Mouse (Mus musculus): ENCODE results near the gene Ptprk.

The Ptprk gene

DNA sequence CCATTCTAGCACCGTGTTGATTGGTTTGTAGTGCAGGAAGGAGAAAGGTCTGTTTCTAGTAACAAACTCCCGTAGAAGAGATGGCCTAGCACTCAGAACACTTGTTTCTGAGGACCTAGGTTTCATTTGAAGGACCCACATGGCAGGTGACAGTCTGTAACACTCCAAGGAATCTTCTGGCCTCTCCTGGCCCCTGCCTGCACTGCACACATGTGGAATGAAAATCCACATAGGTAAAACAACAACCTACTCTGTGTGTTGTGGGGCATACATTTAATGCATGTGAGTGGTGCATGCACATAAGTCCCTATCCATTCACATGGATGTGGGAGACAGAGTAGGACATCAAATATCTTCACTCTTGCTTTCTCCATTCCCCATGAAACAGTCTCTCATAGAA, 204.1 kb downstream of the Ptprk start:
- DNase-seq (ENCODE audit: low spot score in 2 of 2) = no peak

DNA sequence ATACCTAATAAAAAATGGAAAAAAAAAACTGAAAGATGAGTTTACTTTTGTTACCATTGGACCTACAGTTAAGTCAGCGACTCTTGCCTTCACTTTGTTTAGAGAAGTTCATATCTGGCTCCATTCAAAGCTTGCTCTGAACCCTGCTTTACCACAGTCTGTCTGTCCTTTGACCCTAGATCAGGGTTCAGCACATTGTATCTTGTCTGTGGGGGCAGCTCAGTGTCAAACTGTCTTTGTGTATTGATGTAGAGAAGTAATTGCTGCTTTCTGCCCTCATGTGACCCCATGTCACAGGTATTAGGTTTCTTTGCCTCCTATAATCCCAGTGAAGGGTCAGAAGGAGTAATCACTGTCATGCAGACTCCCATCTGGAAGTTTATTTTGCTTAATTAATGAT, 222.9 kb downstream of the Ptprk start:
- DNase-seq (ENCODE audit: low spot score in 2 of 2) = no peak

DNA sequence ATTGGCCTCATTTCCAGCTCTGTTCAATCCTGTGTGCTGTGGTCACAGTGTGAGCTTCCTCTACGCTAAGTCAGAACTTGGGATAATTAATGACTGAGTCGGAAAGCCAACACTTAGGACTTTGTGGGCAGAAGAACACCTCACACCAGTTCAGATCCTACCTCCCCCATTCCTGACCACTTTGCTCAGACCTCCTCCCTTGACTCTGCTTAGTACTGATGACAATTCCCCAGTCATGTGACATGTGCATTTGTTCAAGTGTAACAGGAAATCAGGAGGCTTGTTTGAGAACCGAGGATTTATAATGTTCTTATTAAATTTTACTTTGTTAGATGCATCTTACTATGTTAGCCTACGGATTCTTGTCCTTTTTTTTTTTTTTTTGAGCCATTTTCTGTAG, 224.6 kb downstream of the Ptprk start:
- no peak for DNase-seq (ENCODE audit: low spot score in 2 of 2)

DNA sequence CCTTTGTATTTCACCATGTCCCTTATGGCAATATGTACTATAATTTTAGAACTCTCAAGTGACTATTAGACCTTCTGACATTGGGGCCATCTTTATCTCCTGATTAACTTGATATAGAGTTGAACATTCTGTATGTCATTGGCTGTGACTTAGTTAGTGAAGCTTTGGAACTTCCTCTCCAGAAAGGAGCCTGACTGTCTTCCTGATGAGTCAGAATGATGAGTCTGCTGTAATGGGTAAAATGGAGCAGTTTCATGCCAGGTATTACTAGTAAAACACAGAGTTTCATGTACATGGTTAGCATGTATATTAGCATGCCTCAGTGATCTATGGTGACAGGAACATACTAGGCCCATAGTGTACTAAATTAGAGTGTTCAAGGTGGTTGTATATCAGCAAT, 229.2 kb downstream of the Ptprk start:
- DNase-seq (ENCODE audit: low spot score in 2 of 2) = no peak

DNA sequence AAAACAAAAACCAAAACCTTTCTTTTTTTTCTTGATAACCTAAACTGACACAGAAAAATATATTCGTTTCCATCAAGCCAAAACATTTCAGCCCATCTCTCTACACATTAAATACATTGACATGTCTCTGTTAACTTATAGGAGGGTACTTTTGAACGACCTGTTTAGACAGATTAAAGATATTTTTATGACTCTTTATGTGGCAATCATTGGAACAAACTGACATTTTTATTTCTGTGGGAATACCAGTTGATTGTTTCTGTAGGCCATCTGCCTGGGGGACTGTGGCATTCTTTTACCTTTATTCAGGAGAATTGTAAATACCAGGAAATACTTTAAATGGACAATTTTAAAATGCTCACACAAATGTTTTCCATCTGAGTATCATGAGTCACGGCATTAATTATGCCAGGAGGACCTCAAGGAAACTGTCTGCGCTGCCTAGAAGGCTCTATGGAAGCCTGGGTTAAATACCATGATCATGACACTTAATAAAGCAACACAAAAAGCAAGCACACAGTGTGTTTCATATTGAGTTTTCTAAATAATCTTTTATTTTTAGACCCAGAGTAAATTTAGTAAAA, 229.8 kb downstream of the Ptprk start:
- no peak for DNase-seq (ENCODE audit: low spot score in 2 of 2)

DNA sequence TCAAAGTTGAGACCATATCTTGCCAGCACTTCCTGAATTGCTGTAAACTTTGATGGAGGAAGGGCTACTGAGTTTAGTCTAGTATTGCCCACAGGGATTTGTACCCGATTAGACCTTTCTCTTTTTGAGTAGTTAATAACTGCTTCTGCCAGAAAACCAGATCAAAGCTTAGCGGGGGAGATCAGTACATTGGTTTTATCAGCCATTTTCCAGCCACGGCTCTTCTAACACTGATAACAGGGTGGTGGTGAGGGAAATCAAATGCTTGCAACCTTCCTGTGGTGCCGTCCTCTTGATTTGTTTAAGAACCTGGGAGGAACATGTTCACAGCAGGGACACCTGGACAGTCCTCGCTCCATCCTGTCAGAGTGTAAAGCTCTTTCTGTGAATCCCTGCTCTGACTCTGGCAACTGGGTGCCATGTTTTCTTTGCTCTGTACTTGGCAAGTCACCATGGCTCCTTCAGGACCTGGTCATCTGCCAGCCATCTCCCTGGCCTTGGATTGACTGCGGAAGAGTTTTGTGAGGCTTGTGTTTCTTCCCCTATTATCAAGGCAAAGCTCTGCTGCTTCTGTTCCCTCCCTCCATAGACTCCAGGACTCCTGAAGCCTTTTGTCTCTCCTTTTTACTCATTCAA, 231.9 kb downstream of the Ptprk start:
- no peak for DNase-seq (ENCODE audit: low spot score in 2 of 2)

DNA sequence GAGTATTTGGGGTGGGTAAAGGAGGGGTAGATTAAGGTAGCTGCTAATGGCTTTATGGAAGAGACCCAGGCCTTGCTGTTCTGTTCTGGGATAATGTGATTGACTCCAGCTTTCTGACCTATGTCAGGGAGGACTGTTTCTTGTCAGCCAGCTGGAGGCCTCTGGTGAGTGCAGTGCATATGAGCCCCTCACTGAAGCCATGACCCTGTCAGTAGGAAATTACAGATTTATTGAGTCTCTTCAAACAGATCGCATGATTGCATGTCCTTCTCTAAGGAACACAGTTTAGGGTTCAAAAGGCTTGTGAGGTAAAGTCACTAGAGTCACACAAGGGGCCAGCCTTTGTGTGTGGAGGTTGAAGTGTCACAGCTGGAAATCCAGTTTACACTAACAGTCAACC, 236.7 kb downstream of the Ptprk start:
- DNase-seq (ENCODE audit: low spot score in 2 of 2) = no peak

DNA sequence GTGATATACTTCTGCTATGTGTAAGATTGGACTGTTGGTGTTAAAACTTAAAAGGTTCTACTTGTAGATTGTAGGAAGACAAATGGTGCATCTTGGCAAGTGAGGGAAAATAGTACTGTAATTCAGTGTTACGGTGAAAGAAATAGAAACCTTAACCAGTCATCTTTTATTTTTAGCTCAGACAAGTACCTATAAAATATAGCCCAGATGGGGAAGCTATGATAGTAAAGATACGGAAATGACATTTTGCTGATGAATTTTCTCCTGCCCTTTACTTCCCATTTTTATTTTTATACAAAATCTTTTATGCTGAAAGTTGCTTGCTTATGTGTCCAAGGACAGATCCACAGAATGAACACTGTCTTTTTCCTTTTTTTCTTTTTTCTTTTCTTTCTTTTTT, 248.4 kb downstream of the Ptprk start:
- no peak for DNase-seq (ENCODE audit: low spot score in 2 of 2)

DNA sequence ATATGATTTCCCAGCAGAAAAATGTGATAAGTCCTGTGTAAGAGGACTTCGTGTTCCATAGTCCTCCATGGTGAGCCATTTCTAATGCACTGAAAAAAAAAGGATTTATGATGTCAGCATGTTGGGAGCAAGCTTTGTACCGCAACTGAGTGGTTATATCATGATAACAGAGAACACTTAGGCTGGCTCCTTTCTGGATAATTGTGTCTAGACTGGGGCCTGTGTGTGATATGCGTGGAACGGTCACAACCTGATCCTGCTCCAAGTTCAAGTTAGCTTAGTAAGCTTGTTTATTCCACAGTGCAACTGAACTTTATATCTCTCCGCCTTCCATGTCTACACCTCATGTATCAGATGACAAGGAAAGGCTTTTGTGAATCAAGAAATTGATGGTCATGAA, 260.6 kb downstream of the Ptprk start:
- no peak for DNase-seq (ENCODE audit: low spot score in 2 of 2)

DNA sequence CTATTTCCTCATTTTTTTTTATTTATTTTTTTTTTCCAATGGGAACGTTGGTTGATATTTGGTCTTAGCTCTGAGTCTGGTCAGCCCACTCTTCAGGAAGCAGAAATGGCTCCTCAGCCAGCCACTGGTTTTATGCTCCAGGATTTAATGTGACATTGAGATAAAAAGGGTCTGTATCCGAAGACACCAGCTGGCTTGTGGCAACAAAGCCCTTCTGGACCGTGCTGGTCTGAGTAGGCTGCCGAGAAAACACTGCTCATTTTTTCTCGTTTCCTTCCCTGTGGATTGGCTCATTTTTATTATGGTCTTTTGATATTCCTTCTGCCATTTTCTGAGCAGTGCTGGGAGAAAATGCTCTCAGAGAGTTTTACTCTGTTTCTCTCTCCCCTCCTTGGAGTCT, 263.9 kb downstream of the Ptprk start:
- no peak for DNase-seq (ENCODE audit: low spot score in 2 of 2)

DNA sequence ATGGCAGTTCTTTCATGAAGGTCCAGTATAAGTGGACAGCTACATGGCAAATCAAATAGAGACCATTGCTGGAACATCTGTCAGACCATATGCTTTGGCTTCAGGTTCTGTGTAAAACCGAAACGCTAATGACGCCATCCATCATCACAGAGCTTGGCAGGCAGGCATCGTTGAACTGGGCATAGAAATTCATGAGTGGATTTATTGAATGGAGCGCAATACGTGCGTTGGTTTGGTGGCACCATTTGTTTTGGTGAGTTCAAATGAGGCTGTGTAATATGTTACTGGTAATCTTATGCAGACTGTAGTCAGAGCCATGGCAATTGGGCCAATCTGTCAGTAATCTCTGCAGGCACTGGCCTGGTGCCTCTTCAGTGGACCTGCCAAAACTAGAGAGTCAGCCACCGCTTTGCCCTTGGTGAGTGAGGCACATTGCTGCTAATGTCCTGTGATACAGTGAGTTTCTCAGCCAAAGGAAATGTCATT, 270.6 kb downstream of the Ptprk start:
- DNase-seq (ENCODE audit: low spot score in 2 of 2) = no peak

DNA sequence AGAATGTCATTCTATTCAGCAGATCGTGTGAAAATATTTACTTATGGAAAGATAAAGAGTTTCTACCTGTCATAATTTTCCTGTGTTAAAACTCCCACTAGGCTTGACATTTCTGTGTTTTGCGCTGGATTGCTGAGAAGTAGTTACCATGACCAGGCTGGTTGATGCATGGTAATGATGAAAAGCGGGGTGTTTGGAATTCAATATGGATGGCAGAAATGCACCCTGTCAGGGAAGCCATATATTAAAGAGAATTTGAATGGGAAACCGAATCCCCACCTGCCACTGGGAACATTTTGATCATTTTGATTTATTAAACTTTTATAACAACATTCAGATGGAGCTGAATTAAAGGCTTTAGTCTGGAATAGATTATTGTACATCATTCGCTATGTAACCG, 290.7 kb downstream of the Ptprk start:
- no peak for DNase-seq (ENCODE audit: low spot score in 2 of 2)

DNA sequence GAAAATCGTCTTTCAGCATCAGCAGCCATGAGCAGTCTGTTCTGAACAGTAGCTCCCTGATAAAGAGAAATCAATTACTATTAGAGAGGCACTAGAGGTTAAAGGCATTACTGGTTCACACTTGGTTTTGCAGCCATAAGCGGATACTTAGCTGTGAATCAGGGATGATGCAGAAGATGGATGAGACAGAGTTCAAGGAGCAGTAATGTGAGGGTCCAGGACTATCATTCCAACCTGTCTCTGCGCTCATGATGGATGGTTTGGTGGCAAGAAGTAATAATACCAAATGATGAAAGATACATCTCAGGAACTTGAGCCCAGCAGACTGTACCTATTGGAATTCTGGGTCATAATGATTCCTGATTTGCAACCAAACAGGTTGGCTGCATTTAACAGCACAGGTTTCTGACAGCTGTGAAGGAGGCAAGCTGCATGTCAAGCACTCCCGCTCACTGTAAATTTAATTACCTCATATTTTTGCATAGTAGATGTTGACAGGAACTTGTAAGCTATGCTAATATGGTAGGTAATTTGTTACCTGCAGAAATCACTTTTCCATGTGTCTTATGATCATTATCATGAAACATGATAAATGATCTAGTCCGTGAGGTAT, 291.6 kb downstream of the Ptprk start:
- no peak for DNase-seq (ENCODE audit: low spot score in 2 of 2)

DNA sequence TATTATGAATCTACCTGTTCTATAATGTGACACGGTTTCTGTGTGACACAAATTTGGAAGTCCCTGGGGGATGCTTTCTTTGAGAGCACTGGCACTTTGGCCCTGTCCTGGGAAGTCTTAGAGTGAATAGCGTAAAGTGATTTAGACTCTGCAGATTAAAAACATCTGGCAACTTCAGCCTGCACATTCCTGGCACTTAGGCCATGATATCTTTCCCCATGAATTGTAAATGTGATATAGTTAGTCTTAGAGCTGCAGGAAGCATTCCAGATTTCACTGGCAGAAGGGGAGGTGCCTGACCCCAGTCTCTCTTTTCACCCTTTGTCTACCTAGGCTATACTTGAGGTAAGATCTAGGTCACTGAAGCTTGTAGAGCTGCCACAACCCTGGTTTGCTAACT, 295.2 kb downstream of the Ptprk start:
- no peak for DNase-seq (ENCODE audit: low spot score in 2 of 2)

DNA sequence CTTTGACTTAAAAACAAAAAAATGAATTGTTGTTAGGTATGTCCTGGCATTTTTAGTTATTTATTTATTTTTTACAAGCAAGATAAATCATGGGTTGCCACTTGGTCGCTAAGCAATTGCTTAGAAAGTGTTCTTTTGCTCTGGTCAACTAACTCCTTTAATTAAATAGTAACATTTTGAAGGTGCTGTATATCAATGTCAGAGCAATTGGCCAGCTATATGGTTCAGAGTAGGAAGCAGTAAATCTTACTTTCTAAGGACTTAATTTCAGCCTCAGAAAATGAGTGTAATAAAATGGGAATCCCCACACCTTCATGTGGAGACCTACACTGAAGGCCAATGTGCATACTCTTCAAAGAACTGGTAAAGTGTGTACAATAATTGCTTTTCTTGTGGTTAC, 300.3 kb downstream of the Ptprk start:
- DNase-seq (ENCODE audit: low spot score in 2 of 2) = no peak

DNA sequence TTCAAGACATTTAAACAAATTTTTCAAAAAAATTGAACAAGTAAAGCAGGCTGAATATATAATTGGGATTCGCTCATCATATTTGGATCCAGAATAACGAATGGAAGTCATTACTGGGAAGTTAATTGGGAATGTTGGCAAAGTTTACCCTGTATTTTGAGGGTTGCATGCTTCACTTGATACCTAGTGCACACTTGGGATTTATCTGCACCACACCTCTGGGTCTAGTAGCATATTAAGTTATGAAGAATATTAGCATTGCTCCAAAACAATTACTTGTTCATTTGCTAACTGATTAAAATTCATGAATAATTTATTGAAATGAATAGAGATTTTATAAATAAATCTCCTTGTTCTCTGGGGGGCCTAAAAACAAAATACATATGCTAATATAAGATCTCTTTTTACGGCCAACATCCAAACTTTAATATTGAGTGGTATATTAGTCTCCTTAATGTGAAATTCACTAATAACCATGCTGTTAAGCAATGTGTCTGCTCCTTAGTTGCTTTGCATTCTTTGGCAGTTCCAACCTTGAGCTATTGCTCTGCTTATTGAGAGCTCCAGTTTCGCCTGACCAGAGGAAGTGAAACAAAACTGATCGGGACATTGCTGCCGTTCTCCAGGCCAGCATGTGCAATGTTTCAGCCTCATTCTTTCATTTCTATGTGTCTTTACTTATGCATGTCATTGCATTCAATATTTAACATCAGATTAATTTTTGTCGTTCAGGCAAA, 305.3 kb downstream of the Ptprk start:
- DNase-seq (ENCODE audit: low spot score in 2 of 2) = no peak

DNA sequence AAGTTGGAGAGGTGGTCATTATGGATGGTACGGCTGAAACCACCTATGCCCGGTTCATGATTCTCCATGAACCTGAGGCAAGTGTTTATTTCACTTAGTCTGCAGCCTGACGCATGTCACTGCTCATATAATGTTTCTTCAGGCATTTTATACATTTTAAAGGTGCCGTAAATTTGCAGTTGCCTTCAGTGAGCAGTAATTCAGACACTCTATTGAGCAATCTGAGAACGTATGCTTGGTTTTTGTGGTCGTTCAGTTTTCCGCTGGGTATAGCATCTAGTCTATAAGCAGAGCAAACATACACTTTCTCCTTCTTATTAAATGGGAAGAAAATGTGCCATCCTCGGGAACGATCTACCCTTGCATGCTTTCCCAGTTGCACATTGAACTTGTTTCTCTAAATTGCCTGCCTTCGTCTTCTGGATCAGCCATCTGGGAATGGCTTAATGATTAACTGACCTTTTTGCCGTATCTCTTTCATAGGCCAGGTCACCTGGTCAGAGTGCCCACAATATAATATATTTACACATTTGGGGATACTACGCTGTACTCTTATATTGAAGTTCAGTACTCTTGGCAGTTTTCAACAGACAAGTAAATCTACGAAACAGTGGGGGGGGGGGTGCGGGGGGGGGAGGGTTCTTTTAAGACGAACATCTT, 313.1 kb downstream of the Ptprk start:
- DNase-seq (ENCODE audit: low spot score in 2 of 2) = no peak

DNA sequence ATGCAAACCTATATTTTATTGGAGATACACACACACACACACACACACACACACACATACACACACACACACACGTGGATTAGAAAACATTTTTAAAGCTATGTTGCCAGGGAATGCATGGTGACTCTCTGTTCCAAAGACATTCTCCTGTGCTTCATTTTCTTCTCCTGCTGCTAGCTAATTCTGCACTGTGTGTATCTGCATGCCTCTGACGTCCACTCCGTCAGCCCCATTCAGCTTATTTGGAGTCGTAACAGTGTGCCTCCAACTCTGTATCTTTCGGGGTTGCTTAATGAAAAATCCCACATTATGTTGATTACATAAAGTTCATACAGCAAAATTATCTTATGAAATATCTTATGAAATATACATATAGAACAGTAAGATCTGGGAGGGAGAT, 316.5 kb downstream of the Ptprk start:
- no peak for DNase-seq (ENCODE audit: low spot score in 2 of 2)

DNA sequence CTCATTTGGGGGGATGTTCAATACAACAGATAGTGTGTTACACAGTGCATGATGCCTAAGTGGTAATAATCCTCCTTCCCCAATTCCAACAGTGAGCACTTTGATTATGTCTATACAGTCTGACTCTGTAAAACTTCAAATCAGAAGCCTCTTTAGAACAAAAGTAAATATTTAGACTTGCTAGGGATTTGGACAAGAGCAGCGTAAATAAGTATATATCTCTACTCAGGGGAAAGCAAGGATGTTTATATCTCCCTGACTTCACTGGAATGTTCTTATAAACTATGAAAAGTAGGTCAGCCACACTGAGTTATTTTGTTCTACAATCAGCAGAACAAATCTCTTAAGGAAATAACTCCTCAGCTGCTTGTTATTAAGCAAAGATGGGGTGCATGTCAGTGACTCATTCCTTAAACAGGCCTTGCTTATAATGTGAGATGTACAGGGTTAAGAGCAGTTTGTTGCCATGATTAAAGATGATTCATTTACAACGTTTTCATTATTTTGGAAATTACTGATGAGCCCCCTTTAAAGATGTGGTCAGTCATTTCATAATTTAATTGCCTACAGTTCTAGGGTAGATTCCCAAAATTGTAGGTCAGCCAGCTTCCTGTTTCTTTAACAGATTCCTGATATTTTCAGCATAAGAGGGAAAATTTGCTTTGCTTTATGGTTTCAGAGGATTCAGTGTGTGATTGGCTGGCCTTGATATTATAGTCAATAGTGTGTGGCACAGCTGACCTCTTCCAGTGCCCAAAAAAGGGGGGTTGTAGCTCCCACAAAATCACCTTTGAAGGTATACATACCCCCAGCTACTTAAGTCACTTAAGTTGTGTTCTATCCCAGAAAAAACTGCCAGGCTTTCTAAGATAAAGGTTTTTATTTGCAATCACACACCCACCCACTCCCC, 321.2 kb downstream of the Ptprk start:
- no peak for DNase-seq (ENCODE audit: low spot score in 2 of 2)

DNA sequence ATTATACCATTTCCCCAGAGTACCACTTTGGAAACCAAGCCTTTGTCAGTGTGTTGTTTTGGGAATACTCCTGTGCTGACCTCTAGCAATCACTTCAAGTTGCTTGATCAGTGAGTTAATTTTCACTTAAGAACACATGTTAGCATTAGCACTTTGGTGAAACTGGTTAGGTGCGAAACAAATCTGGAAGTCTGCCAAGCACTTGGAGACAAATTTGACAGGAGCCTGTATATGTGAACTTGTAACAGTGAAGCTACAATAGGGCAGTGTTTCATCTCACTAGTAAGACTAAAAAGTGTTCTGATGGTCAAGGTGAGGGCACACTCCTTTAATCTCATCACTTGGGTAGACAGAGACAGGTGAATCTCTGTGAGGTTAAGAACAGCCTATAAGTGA, 321.9 kb downstream of the Ptprk start:
- no peak for DNase-seq (ENCODE audit: low spot score in 2 of 2)

DNA sequence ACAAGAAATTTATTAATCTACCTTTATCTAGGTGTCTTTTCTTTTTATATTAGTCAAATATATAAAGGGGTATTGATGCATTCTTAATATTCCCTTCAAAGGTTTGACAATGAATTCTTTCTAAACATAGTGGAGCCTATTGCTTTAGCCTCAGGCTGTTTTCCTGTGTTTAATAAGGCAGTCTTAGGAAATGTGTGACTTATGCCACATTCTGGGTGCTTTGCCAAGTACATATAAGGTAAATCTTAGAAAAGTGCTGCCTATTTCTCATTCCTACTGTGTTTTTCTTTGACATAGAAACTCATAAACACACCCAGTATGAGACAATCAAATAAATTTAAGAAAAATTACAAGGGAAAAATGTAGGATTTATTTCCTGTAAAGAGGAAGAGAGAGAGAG, 327.2 kb downstream of the Ptprk start:
- DNase-seq (ENCODE audit: low spot score in 2 of 2) = no peak

Measured in spleen, postnatal 36 days (tissue).